In the genomic region with DNA sequence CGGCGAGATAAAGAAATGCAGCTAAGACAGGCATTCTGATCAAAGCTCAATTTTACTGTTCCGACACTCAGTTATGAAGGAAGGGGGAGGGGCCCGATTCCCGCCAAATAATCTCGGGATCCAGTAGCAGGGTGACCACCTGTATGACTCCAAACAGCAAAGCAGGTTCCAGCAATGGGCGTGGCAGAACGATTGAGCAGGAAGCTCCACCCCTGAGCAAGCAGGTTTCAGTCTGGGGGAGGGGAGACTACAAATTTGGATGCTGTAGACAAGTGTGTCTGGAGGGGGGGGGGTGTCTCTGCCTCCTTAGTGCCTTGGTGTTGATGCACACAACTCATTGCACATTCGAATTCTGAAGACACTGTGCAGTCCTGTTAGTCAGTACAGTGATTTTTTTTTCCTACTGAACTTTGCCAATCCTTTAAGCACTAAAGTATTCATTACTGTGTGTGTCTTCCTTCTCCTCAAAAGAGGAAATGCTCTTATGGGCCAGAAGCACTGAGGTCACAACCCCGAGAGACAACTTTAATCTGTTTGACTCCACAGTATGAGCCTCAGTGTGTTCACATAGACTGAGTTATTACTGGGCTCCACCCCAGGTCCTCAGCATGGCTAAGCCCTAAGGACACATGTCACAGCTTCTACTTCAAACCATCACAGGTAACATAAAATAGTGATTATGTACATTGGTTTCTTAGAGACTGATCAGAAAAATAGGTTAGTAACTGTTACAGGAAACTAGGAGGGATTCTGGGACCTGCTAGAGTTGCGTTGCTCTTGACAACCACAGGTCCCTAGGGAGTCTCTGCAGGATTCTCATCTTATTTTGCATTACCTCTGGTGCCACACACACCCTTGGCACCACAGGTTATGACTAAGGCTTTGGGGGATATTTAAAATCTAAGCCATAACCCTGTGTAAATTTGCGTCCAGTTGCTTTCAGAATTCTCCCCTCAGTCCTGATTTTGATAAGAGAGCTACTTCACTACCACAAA, we compare ENCODE assay signal across 21 mouse cellular contexts.
A peak's percentile ranks its signal among the peaks of the same experiment; 100 is the strongest.
DNase-seq lines count a peak whose midpoint lies in the region; ATAC-seq and TF ChIP-seq lines count a peak whose summit lies in the region.
"Had no signal": no experiment of that assay in that cellular context is flagged by ENCODE, and none has a peak within 500 bp of the region (broad histone marks: within the 10 kb centered on the region; RNA-seq: fewer than 3 reads in every experiment).

No protein-coding gene starts in this region.

- no peak overlapping the region for H3K9ac ChIP-seq in lung, embryonic 14.5 days
- H3K9ac ChIP-seq in embryonic facial prominence, embryonic 15.5 days = no peak overlapping the region
- H3K9ac ChIP-seq in forebrain, embryonic 12.5 days = no peak overlapping the region
- H3K9ac ChIP-seq: embryonic facial prominence, embryonic 12.5 days; heart, embryonic 15.5 days; liver, embryonic 15.5 days; midbrain, embryonic 15.5 days had no signal

- H3K4me3 ChIP-seq in lung, embryonic 14.5 days (ENCODE audit: low read depth, low read length) = no peak overlapping the region
- H3K4me3 ChIP-seq in embryonic facial prominence, embryonic 15.5 days (replicated peaks) = no peak overlapping the region
- no peak overlapping the region for H3K4me3 ChIP-seq in forebrain, embryonic 12.5 days (replicated peaks)
- H3K4me3 ChIP-seq: embryonic facial prominence, embryonic 12.5 days; heart, embryonic 15.5 days; left cerebral cortex, adult 2 months; liver, embryonic 15.5 days; midbrain, embryonic 15.5 days had no signal

- H3K4me1 ChIP-seq in lung, embryonic 14.5 days (ENCODE audit: insufficient read depth) = peaks cover 6% of the 10 kb centered on the region; the same call in 1 of the 2 replicates
- 0 out of 2 replicates have a peak, but pooled peaks cover 9% of the 10 kb centered on the region for H3K4me1 ChIP-seq in embryonic facial prominence, embryonic 15.5 days
- H3K4me1 ChIP-seq in forebrain, embryonic 12.5 days = peaks cover 26% of the 10 kb centered on the region
- H3K4me1 ChIP-seq: liver, embryonic 15.5 days had no signal

- no peak for TF ChIP-seq CTCF in lung, embryonic 14.5 days (IDR thresholded peaks at IDR 0.05; ENCODE audit: low read depth)

- WGBS in lung, embryonic 14.5 days = 70% methylated on average over 12 of the region's 12 CpGs
- 61% methylated on average over 12 of the region's 12 CpGs for WGBS in embryonic facial prominence, embryonic 15.5 days
- WGBS in forebrain, embryonic 12.5 days = 81% methylated on average over 12 of the region's 12 CpGs

- intact Hi-C loops in heart, postnatal 10 days (cut with DNase I) = no loop called here

- no peak overlapping the region for H3K4me2 ChIP-seq in lung, embryonic 14.5 days
- H3K4me2 ChIP-seq in embryonic facial prominence, embryonic 15.5 days (replicated peaks) = no peak overlapping the region
- H3K4me2 ChIP-seq in forebrain, embryonic 12.5 days = no peak overlapping the region
- H3K4me2 ChIP-seq: embryonic facial prominence, embryonic 12.5 days; heart, embryonic 15.5 days; liver, embryonic 15.5 days; midbrain, embryonic 15.5 days had no signal

- peak; percentile 82 for DNase-seq in heart, adult 11 months
- DNase-seq in heart, postnatal 10 days = no peak
- DNase-seq in lung, embryonic 14.5 days = no peak
- DNase-seq in lung, postnatal 14 days = no peak
- peak; percentile 66 for DNase-seq in A20 (ENCODE audit: low read depth, low spot score)
- no peak for DNase-seq in c-Kit-positive CD71-positive TER-119-positive erythroid progenitor cells, embryonic 14.5 days (ENCODE audit: low spot score)
- DNase-seq: adrenal gland, adult 8-10 months; cerebellum, adult 9-10 months; gastrocnemius, postnatal 10 days; kidney, adult 9 months; kidney, postnatal 4 days; layer of hippocampus, adult 9-11 months; lung, postnatal 10 days; right cerebral cortex, postnatal 4 days had no signal

- ATAC-seq in lung, embryonic 14.5 days (ENCODE audit: insufficient read depth) = 0 out of 2 replicates have a peak, but pooled peaks have one; percentile 21
- ATAC-seq in embryonic facial prominence, embryonic 15.5 days (ENCODE audit: insufficient number of reproducible peaks, low FRiP score, low TSS enrichment, low read depth) = 0 out of 2 replicates have a peak, but pooled peaks have one; percentile 53
- ATAC-seq in forebrain, embryonic 12.5 days (ENCODE audit: low FRiP score) = no peak
- ATAC-seq: midbrain, embryonic 15.5 days had no signal

- no peaks in the 10 kb centered on the region for H3K9me3 ChIP-seq in lung, embryonic 14.5 days (ENCODE audit: low read depth, low read length)
- H3K9me3 ChIP-seq in embryonic facial prominence, embryonic 15.5 days (replicated peaks) = no peaks in the 10 kb centered on the region
- no peaks in the 10 kb centered on the region for H3K9me3 ChIP-seq in forebrain, embryonic 12.5 days
- H3K9me3 ChIP-seq: embryonic facial prominence, embryonic 12.5 days; heart, embryonic 15.5 days; liver, embryonic 15.5 days; midbrain, embryonic 15.5 days had no signal

- no peaks in the 10 kb centered on the region for H3K36me3 ChIP-seq in lung, embryonic 14.5 days (ENCODE audit: insufficient read depth)
- H3K36me3 ChIP-seq in embryonic facial prominence, embryonic 15.5 days = no peaks in the 10 kb centered on the region
- no peaks in the 10 kb centered on the region for H3K36me3 ChIP-seq in forebrain, embryonic 12.5 days (replicated peaks)
- H3K36me3 ChIP-seq: embryonic facial prominence, embryonic 12.5 days; heart, embryonic 15.5 days; liver, embryonic 15.5 days; midbrain, embryonic 15.5 days had no signal

- H3K27me3 ChIP-seq in lung, embryonic 14.5 days (ENCODE audit: insufficient read depth, low read length) = no peaks in the 10 kb centered on the region
- no peaks in the 10 kb centered on the region for H3K27me3 ChIP-seq in embryonic facial prominence, embryonic 15.5 days
- no peaks in the 10 kb centered on the region; the same call in 1 of the 2 replicates for H3K27me3 ChIP-seq in forebrain, embryonic 12.5 days
- H3K27me3 ChIP-seq: embryonic facial prominence, embryonic 12.5 days; heart, embryonic 15.5 days; midbrain, embryonic 15.5 days had no signal

- no peak overlapping the region for H3K27ac ChIP-seq in lung, embryonic 14.5 days (ENCODE audit: low read depth)
- H3K27ac ChIP-seq in embryonic facial prominence, embryonic 15.5 days (replicated peaks) = no peak overlapping the region
- H3K27ac ChIP-seq in forebrain, embryonic 12.5 days = no peak overlapping the region
- H3K27ac ChIP-seq: embryonic facial prominence, embryonic 12.5 days; heart, embryonic 15.5 days; left cerebral cortex, adult 2 months; liver, embryonic 15.5 days; midbrain, embryonic 15.5 days had no signal

Comparison
In these comparisons a context has a peak if more than half of its experiments do, and no peak if none do; other contexts are left out.
1. DNase-seq: peak in heart, adult 11 months (single experiment) and A20 (single experiment); none in heart, postnatal 10 days (0 of 2), lung, embryonic 14.5 days (single experiment), lung, postnatal 14 days (single experiment) and c-Kit-positive CD71-positive TER-119-positive erythroid progenitor cells, embryonic 14.5 days (single experiment).